Mouse (Mus musculus): ENCODE results near the gene Rpl13a. TPM values are rescaled to one million over a fixed set of nuclear protein-coding genes. Genes with fewer than 3 reads are reported as not detected.
"Not testable (repeated sequence)": the region's sequence is repeated elsewhere in the genome, so short reads cannot be mapped to it uniquely, and the experiment has no call there.

Rpl13a gene
- polyA plus RNA-seq, 1 experiment from 2014 or later: 1,296 TPM

- H3K4me3 ChIP-seq (replicated peaks): no peak overlapping the region
- no peak overlapping the region for H3K27ac ChIP-seq
- peaks cover 16% of the 10 kb centered on the region for H3K4me1 ChIP-seq
- peak overlapping the region; percentile 72; the same call in 1 of the 2 replicates for H3K4me2 ChIP-seq
- no peak for ATAC-seq (ENCODE audit: insufficient read depth, low FRiP score, low read depth)
- 83% methylated on average over 9 of the region's 9 CpGs for WGBS
- H3K36me3 ChIP-seq: 0 out of 2 replicates have a peak, but pooled peaks cover 4% of the 10 kb centered on the region
- H3K9ac ChIP-seq: no peak overlapping the region
- H3K27me3 ChIP-seq (replicated peaks): no peaks in the 10 kb centered on the region
- H3K9me3 ChIP-seq: no peaks in the 10 kb centered on the region
These were observed 27.0 kb upstream of the Rpl13a start for GRCm38 (mm10) chr7:45155590-45155989.

GRCm38 (mm10) chr7:45154993-45155514, 26.5 kb upstream of the Rpl13a start:
- 0 out of 2 replicates have a peak, but pooled peaks cover 4% of the 10 kb centered on the region for H3K36me3 ChIP-seq
- no peaks in the 10 kb centered on the region for H3K27me3 ChIP-seq (replicated peaks)
- peak overlapping the region; percentile 59 for H3K4me3 ChIP-seq (replicated peaks)
- H3K4me1 ChIP-seq: peaks cover 18% of the 10 kb centered on the region
- ATAC-seq (ENCODE audit: insufficient read depth, low FRiP score, low read depth): no peak
- H3K9me3 ChIP-seq: no peaks in the 10 kb centered on the region
- no peak overlapping the region for H3K9ac ChIP-seq
- peak overlapping the region; percentile 72 for H3K4me2 ChIP-seq
- WGBS: 69% methylated on average over 12 of the region's 12 CpGs
- H3K27ac ChIP-seq: peak overlapping the region; percentile 96

GRCm38 (mm10) chr7:45154096-45154992, 25.8 kb upstream of the Rpl13a start, which contains the start of the genes Pih1d1 and Aldh16a1:
Gene Pih1d1 (plus strand): TSS chr7:45154303.
Gene Aldh16a1 (minus strand): TSS chr7:45154584.
- Histone ChIP-seq H3K4me2 (peak within 1 kb of the TSS; percentile 72), H3K4me1 (peaks cover 18% of the 10 kb centered on the region), H3K27ac (peak within 1 kb of the TSS; percentile 96), H3K27me3 (replicated peaks) (no peaks in the 10 kb centered on the region), H3K4me3 (replicated peaks) (peak within 1 kb of the TSS; percentile 59), H3K9ac (peak within 1 kb of the TSS; percentile 76), H3K9me3 (no peaks in the 10 kb centered on the region), H3K36me3 (0 out of 2 replicates have a peak, but pooled peaks cover 4% of the 10 kb centered on the region)
- peak; percentile 93 for ATAC-seq (ENCODE audit: insufficient read depth, low FRiP score, low read depth)
- WGBS: 3% methylated on average over 69 of the region's 69 CpGs

GRCm38 (mm10) chr7:45153586-45153985, 25.0 kb upstream of the Rpl13a start:
- 1% methylated on average over 5 of the region's 5 CpGs for WGBS
- Histone ChIP-seq H3K9me3 (no peaks in the 10 kb centered on the region), H3K4me1 (peaks cover 18% of the 10 kb centered on the region), H3K36me3 (0 out of 2 replicates have a peak, but pooled peaks cover 4% of the 10 kb centered on the region), H3K9ac (peak overlapping the region; percentile 76), H3K27me3 (replicated peaks) (no peaks in the 10 kb centered on the region), H3K4me2 (peak overlapping the region; percentile 72), H3K4me3 (replicated peaks) (peak overlapping the region; percentile 59), H3K27ac (peak overlapping the region; percentile 96)
- no peak for ATAC-seq (ENCODE audit: insufficient read depth, low FRiP score, low read depth)

GRCm38 (mm10) chr7:45153052-45153451, 24.5 kb upstream of the Rpl13a start:
- H3K4me1 ChIP-seq: peaks cover 18% of the 10 kb centered on the region
- not testable (repeated sequence) for H3K4me2 ChIP-seq; ATAC-seq (ENCODE audit: insufficient read depth, low FRiP score, low read depth); H3K4me3 ChIP-seq (replicated peaks); H3K27ac ChIP-seq; H3K27me3 ChIP-seq (replicated peaks); H3K9me3 ChIP-seq; H3K9ac ChIP-seq; H3K36me3 ChIP-seq
- 84% methylated on average over 2 of the region's 2 CpGs for WGBS

GRCm38 (mm10) chr7:45151303-45151702, 22.7 kb upstream of the Rpl13a start:
- Histone ChIP-seq H3K27me3 (replicated peaks) (no peaks in the 10 kb centered on the region), H3K27ac (peak overlapping the region; percentile 82), H3K9me3 (no peaks in the 10 kb centered on the region), H3K4me2 (peak overlapping the region; percentile 2; the same call in 1 of the 2 replicates), H3K4me3 (replicated peaks) (no peak overlapping the region), H3K36me3 (0 out of 2 replicates have a peak, but pooled peaks cover 8% of the 10 kb centered on the region), H3K4me1 (peaks cover 18% of the 10 kb centered on the region), H3K9ac (no peak overlapping the region)
- 29% methylated on average over 11 of the region's 11 CpGs for WGBS
- no peak for ATAC-seq (ENCODE audit: insufficient read depth, low FRiP score, low read depth)

GRCm38 (mm10) chr7:45150321-45150720, 21.8 kb upstream of the Rpl13a start:
- Histone ChIP-seq H3K4me2 (no peak overlapping the region; the same call in 1 of the 2 replicates), H3K9me3 (no peaks in the 10 kb centered on the region), H3K27ac (peak overlapping the region; percentile 82), H3K27me3 (replicated peaks) (no peaks in the 10 kb centered on the region), H3K36me3 (0 out of 2 replicates have a peak, but pooled peaks cover 16% of the 10 kb centered on the region), H3K4me1 (peaks cover 17% of the 10 kb centered on the region), H3K9ac (no peak overlapping the region), H3K4me3 (replicated peaks) (no peak overlapping the region)
- no peak for ATAC-seq (ENCODE audit: insufficient read depth, low FRiP score, low read depth)
- WGBS: 44% methylated on average over 4 of the region's 4 CpGs

- H3K4me3 ChIP-seq (replicated peaks): no peak overlapping the region
- peak overlapping the region; percentile 82 for H3K27ac ChIP-seq
- H3K9ac ChIP-seq: no peak overlapping the region
- peaks cover 12% of the 10 kb centered on the region for H3K4me1 ChIP-seq
- H3K27me3 ChIP-seq (replicated peaks): no peaks in the 10 kb centered on the region
- 53% methylated on average over 6 of the region's 6 CpGs for WGBS
- ATAC-seq (ENCODE audit: insufficient read depth, low FRiP score, low read depth): no peak
- H3K9me3 ChIP-seq: no peaks in the 10 kb centered on the region
- H3K36me3 ChIP-seq: 0 out of 2 replicates have a peak, but pooled peaks cover 22% of the 10 kb centered on the region
- H3K4me2 ChIP-seq: no peak overlapping the region
These were observed 21.0 kb upstream of the Rpl13a start for GRCm38 (mm10) chr7:45149545-45149944.

- H3K9me3 ChIP-seq: no peaks in the 10 kb centered on the region
- no peak for ATAC-seq (ENCODE audit: insufficient read depth, low FRiP score, low read depth)
- no peak overlapping the region for H3K4me3 ChIP-seq (replicated peaks)
- H3K4me2 ChIP-seq: no peak overlapping the region
- H3K36me3 ChIP-seq: 0 out of 2 replicates have a peak, but pooled peaks cover 23% of the 10 kb centered on the region
- H3K27ac ChIP-seq: 0 out of 2 replicates have a peak overlapping the region, but pooled peaks have one; percentile 42
- no peak overlapping the region for H3K9ac ChIP-seq
- 59% methylated on average over 4 of the region's 4 CpGs for WGBS
- no peaks in the 10 kb centered on the region for H3K27me3 ChIP-seq (replicated peaks)
- H3K4me1 ChIP-seq: peaks cover 12% of the 10 kb centered on the region
These were observed 20.1 kb upstream of the Rpl13a start for GRCm38 (mm10) chr7:45148534-45149098.

- H3K27me3 ChIP-seq (replicated peaks): no peaks in the 10 kb centered on the region
- H3K36me3 ChIP-seq: 0 out of 2 replicates have a peak, but pooled peaks cover 30% of the 10 kb centered on the region
- no peak overlapping the region for H3K4me2 ChIP-seq
- no peak overlapping the region for H3K4me3 ChIP-seq (replicated peaks)
- H3K27ac ChIP-seq: no peak overlapping the region
- no peaks in the 10 kb centered on the region for H3K9me3 ChIP-seq
- H3K4me1 ChIP-seq: peaks cover 12% of the 10 kb centered on the region
- H3K9ac ChIP-seq: no peak overlapping the region
- 86% methylated on average over 11 of the region's 11 CpGs for WGBS
- ATAC-seq (ENCODE audit: insufficient read depth, low FRiP score, low read depth): no peak
These were observed 19.3 kb upstream of the Rpl13a start for GRCm38 (mm10) chr7:45147899-45148298.

GRCm38 (mm10) chr7:45147267-45147666, 18.7 kb upstream of the Rpl13a start:
- no peak for ATAC-seq (ENCODE audit: insufficient read depth, low FRiP score, low read depth)
- Histone ChIP-seq H3K9ac (no peak overlapping the region), H3K27ac (no peak overlapping the region), H3K27me3 (replicated peaks) (no peaks in the 10 kb centered on the region), H3K4me2 (no peak overlapping the region), H3K4me1 (peaks cover 12% of the 10 kb centered on the region), H3K36me3 (0 out of 2 replicates have a peak, but pooled peaks cover 35% of the 10 kb centered on the region), H3K9me3 (no peaks in the 10 kb centered on the region), H3K4me3 (replicated peaks) (no peak overlapping the region)
- WGBS: 94% methylated on average over 11 of the region's 11 CpGs

Measured in stomach, embryonic 15.5 days (tissue).